Mouse (Mus musculus): ENCODE results near the gene Vezt.

GRCm38 (mm10) chr10:93940279-93940678 lies 95.3 kb downstream of the Vezt start:
- TF ChIP-seq MAX (IDR thresholded peaks at IDR 0.05; ENCODE audit: low read length) (no peak), CTCF (IDR thresholded peaks at IDR 0.05 in 2 of 3, conservative IDR thresholded peaks at IDR 0.05 in 1 of 3; ENCODE audit: control insufficient read depth in 1 of 3, insufficient read depth in 1 of 3, low read depth in 2 of 3, low read length in 3 of 3, poor library complexity in 1 of 3, severe bottlenecking in 1 of 3) (no peak), POLR2AphosphoS5 (IDR thresholded peaks at IDR 0.05; ENCODE audit: borderline replicate concordance, low read depth, low read length) (no peak), RAD21 (IDR thresholded peaks at IDR 0.05; ENCODE audit: low read depth, low read length) (no peak), ETS1 (IDR thresholded peaks at IDR 0.05; ENCODE audit: low read depth, low read length) (no peak)
